Mouse (Mus musculus): ENCODE measurements at regions not wholly inside any gene's neighbourhood (a gene's known extent, or its start where the extent isn't known, plus 50 kb on each side); places are given as distances from the start of the nearest gene placed in this dataset.

GRCm38 (mm10) chr2:123394296-123394695 is 629.3 kb downstream of the Sqor start:
- Histone ChIP-seq H3K4me3 (ENCODE audit: control insufficient read depth, low read depth, low read length) (no peak overlapping the region), H3K36me3 (ENCODE audit: control insufficient read depth, insufficient read depth, low read length) (no peaks in the 10 kb centered on the region), H3K4me1 (ENCODE audit: control insufficient read depth, insufficient read depth, low read length) (no peaks in the 10 kb centered on the region), H3K27ac (ENCODE audit: control insufficient read depth, insufficient read depth, low read depth, low read length) (no peak overlapping the region), H3K27me3 (ENCODE audit: control insufficient read depth, insufficient read depth, low read length) (no peaks in the 10 kb centered on the region)
- no peak for TF ChIP-seq POLR2A (IDR thresholded peaks at IDR 0.05; ENCODE audit: control insufficient read depth, low read depth, low read length)
- TF ChIP-seq CTCF (IDR thresholded peaks at IDR 0.05; ENCODE audit: control insufficient read depth, insufficient read depth, insufficient replicate concordance, low read depth, low read length), result no peak

- no peak overlapping the region for H3K4me3 ChIP-seq (ENCODE audit: control insufficient read depth, low read depth, low read length)
- no peaks in the 10 kb centered on the region for H3K36me3 ChIP-seq (ENCODE audit: control insufficient read depth, insufficient read depth, low read length)
- TF ChIP-seq POLR2A (IDR thresholded peaks at IDR 0.05; ENCODE audit: control insufficient read depth, low read depth, low read length) (no peak), CTCF (IDR thresholded peaks at IDR 0.05; ENCODE audit: control insufficient read depth, insufficient read depth, insufficient replicate concordance, low read depth, low read length) (no peak)
- H3K27ac ChIP-seq (ENCODE audit: control insufficient read depth, insufficient read depth, low read depth, low read length), result no peak overlapping the region
- H3K4me1 ChIP-seq (ENCODE audit: control insufficient read depth, insufficient read depth, low read length), result no peaks in the 10 kb centered on the region
- H3K27me3 ChIP-seq (ENCODE audit: control insufficient read depth, insufficient read depth, low read length), result no peaks in the 10 kb centered on the region
Observed at GRCm38 (mm10) chr2:123397551-123397950, 632.5 kb downstream of the Sqor start.

GRCm38 (mm10) chr2:123401064-123401463 is 636.0 kb downstream of the Sqor start:
- Histone ChIP-seq H3K27me3 (ENCODE audit: control insufficient read depth, insufficient read depth, low read length) (no peaks in the 10 kb centered on the region), H3K27ac (ENCODE audit: control insufficient read depth, insufficient read depth, low read depth, low read length) (no peak overlapping the region), H3K4me3 (ENCODE audit: control insufficient read depth, low read depth, low read length) (no peak overlapping the region), H3K36me3 (ENCODE audit: control insufficient read depth, insufficient read depth, low read length) (no peaks in the 10 kb centered on the region), H3K4me1 (ENCODE audit: control insufficient read depth, insufficient read depth, low read length) (no peaks in the 10 kb centered on the region)
- TF ChIP-seq CTCF (IDR thresholded peaks at IDR 0.05; ENCODE audit: control insufficient read depth, insufficient read depth, insufficient replicate concordance, low read depth, low read length) (no peak), POLR2A (IDR thresholded peaks at IDR 0.05; ENCODE audit: control insufficient read depth, low read depth, low read length) (no peak)

- H3K27me3 ChIP-seq (ENCODE audit: control insufficient read depth, insufficient read depth, low read length), result no peaks in the 10 kb centered on the region
- H3K4me1 ChIP-seq (ENCODE audit: control insufficient read depth, insufficient read depth, low read length), result no peaks in the 10 kb centered on the region
- H3K36me3 ChIP-seq (ENCODE audit: control insufficient read depth, insufficient read depth, low read length), result no peaks in the 10 kb centered on the region
- H3K4me3 ChIP-seq (ENCODE audit: control insufficient read depth, low read depth, low read length), result no peak overlapping the region
- TF ChIP-seq CTCF (IDR thresholded peaks at IDR 0.05; ENCODE audit: control insufficient read depth, insufficient read depth, insufficient replicate concordance, low read depth, low read length), result no peak
- TF ChIP-seq POLR2A (IDR thresholded peaks at IDR 0.05; ENCODE audit: control insufficient read depth, low read depth, low read length), result no peak
- H3K27ac ChIP-seq (ENCODE audit: control insufficient read depth, insufficient read depth, low read depth, low read length), result no peak overlapping the region
Observed at GRCm38 (mm10) chr2:123409075-123409474, 644.0 kb downstream of the Sqor start.

- Histone ChIP-seq H3K27ac (ENCODE audit: control insufficient read depth, insufficient read depth, low read depth, low read length) (no peak overlapping the region), H3K27me3 (ENCODE audit: control insufficient read depth, insufficient read depth, low read length) (no peaks in the 10 kb centered on the region), H3K36me3 (ENCODE audit: control insufficient read depth, insufficient read depth, low read length) (no peaks in the 10 kb centered on the region), H3K4me3 (ENCODE audit: control insufficient read depth, low read depth, low read length) (no peak overlapping the region), H3K4me1 (ENCODE audit: control insufficient read depth, insufficient read depth, low read length) (no peaks in the 10 kb centered on the region)
- TF ChIP-seq POLR2A (IDR thresholded peaks at IDR 0.05; ENCODE audit: control insufficient read depth, low read depth, low read length) (no peak), CTCF (IDR thresholded peaks at IDR 0.05; ENCODE audit: control insufficient read depth, insufficient read depth, insufficient replicate concordance, low read depth, low read length) (no peak)
Observed at GRCm38 (mm10) chr2:123458034-123458677, 631.6 kb upstream of the Sema6d start.

- no peak overlapping the region for H3K4me3 ChIP-seq (ENCODE audit: control insufficient read depth, low read depth, low read length)
- H3K27me3 ChIP-seq (ENCODE audit: control insufficient read depth, insufficient read depth, low read length), result no peaks in the 10 kb centered on the region
- no peak overlapping the region for H3K27ac ChIP-seq (ENCODE audit: control insufficient read depth, insufficient read depth, low read depth, low read length)
- no peaks in the 10 kb centered on the region for H3K4me1 ChIP-seq (ENCODE audit: control insufficient read depth, insufficient read depth, low read length)
- H3K36me3 ChIP-seq (ENCODE audit: control insufficient read depth, insufficient read depth, low read length), result no peaks in the 10 kb centered on the region
- TF ChIP-seq POLR2A (IDR thresholded peaks at IDR 0.05; ENCODE audit: control insufficient read depth, low read depth, low read length), result no peak
- no peak for TF ChIP-seq CTCF (IDR thresholded peaks at IDR 0.05; ENCODE audit: control insufficient read depth, insufficient read depth, insufficient replicate concordance, low read depth, low read length)
Observed at GRCm38 (mm10) chr2:123473840-123474239, 615.9 kb upstream of the Sema6d start.

- Histone ChIP-seq H3K27ac (ENCODE audit: control insufficient read depth, insufficient read depth, low read depth, low read length) (no peak overlapping the region), H3K4me3 (ENCODE audit: control insufficient read depth, low read depth, low read length) (no peak overlapping the region), H3K36me3 (ENCODE audit: control insufficient read depth, insufficient read depth, low read length) (no peaks in the 10 kb centered on the region), H3K27me3 (ENCODE audit: control insufficient read depth, insufficient read depth, low read length) (no peaks in the 10 kb centered on the region), H3K4me1 (ENCODE audit: control insufficient read depth, insufficient read depth, low read length) (no peaks in the 10 kb centered on the region)
- TF ChIP-seq CTCF (IDR thresholded peaks at IDR 0.05; ENCODE audit: control insufficient read depth, insufficient read depth, insufficient replicate concordance, low read depth, low read length) (no peak), POLR2A (IDR thresholded peaks at IDR 0.05; ENCODE audit: control insufficient read depth, low read depth, low read length) (no peak)
Observed at GRCm38 (mm10) chr2:123486681-123487080, 603.1 kb upstream of the Sema6d start.
